Mouse (Mus musculus) myocyte (in vitro differentiated cells): Measurements from ENCODE around the gene Prkn. TPM values are rescaled to one million over a fixed set of nuclear protein-coding genes. Genes with fewer than 3 reads are reported as not detected.

Experiments used
- H3K27me3 ChIP-seq: one replicate; pipeline ENCODE4 v1.6.1; 2011; ENCODE audit not compliant: control insufficient read depth, insufficient read depth, insufficient read length
- H3K36me3 ChIP-seq: one replicate; pipeline ENCODE4 v1.6.1; 2011; ENCODE audit not compliant: control insufficient read depth, insufficient read depth
- H3K4me2 ChIP-seq: one replicate; pipeline ENCODE4 v1.6.1; 2011; ENCODE audit warnings: low read depth, control low read depth
- H3K4me3 ChIP-seq: one replicate; pipeline ENCODE4 v1.5.1; 2011; ENCODE audit warnings: mild to moderate bottlenecking, control low read depth, moderate library complexity
- H3K79me2 ChIP-seq: one replicate; pipeline ENCODE4 v1.6.1; 2011; ENCODE audit not compliant: control insufficient read depth, insufficient read depth
- H3ac ChIP-seq: one replicate; pipeline ENCODE4 v1.6.1; 2011; ENCODE audit not compliant: control insufficient read depth, insufficient read length
- CEBPB ChIP-seq: IDR thresholded peaks from 2 replicates; pipeline ENCODE4 v1.6.1; 2011; ENCODE audit warnings: mild to moderate bottlenecking, moderate library complexity; ENCODE audit not compliant: poor library complexity, insufficient read depth, severe bottlenecking
- E2F4 ChIP-seq: IDR thresholded peaks from one replicate; pipeline ENCODE4 v1.6.1; 2011; ENCODE audit warnings: mild to moderate bottlenecking, control low read depth, moderate library complexity; ENCODE audit not compliant: insufficient read depth
- MAX ChIP-seq: IDR thresholded peaks from one replicate; pipeline ENCODE4 v1.6.1; 2011; ENCODE audit warnings: low read depth, mild to moderate bottlenecking, control low read depth
- MYOD1 ChIP-seq, 3 experiments: IDR thresholded peaks; one replicate each; pipeline ENCODE4 v1.6.1; 2011; ENCODE audit warnings: control low read depth in 2 of 3, low read depth in 2 of 3, mild to moderate bottlenecking in 2 of 3, moderate library complexity in 1 of 3; ENCODE audit not compliant: insufficient read length in 2 of 3, control insufficient read depth in 1 of 3
- MYOG ChIP-seq, 3 experiments: IDR thresholded peaks; one replicate each; pipeline ENCODE4 v1.6.1; 2011; ENCODE audit warnings: control low read depth in 2 of 3, low read depth in 2 of 3, mild to moderate bottlenecking in 2 of 3; ENCODE audit not compliant: insufficient read length in 2 of 3, control insufficient read depth in 1 of 3, insufficient read depth in 1 of 3
- POLR2A ChIP-seq: IDR thresholded peaks from one replicate; pipeline ENCODE4 v1.6.1; 2011; ENCODE audit warnings: low read depth, mild to moderate bottlenecking, control low read depth, moderate library complexity; ENCODE audit not compliant: insufficient read length
- POLR2AphosphoS2 ChIP-seq: IDR thresholded peaks from one replicate; pipeline ENCODE4 v1.6.1; 2011; ENCODE audit warnings: low read depth, control low read depth; ENCODE audit not compliant: insufficient read length
- REST ChIP-seq: IDR thresholded peaks from one replicate; pipeline ENCODE4 v1.6.1; 2011; ENCODE audit warnings: mild to moderate bottlenecking, control low read depth, moderate library complexity; ENCODE audit not compliant: insufficient read depth, insufficient read length
- SRF ChIP-seq: IDR thresholded peaks from one replicate; pipeline ENCODE4 v1.6.1; 2011; ENCODE audit warnings: low read depth; ENCODE audit not compliant: control insufficient read depth, insufficient read length
- TCF12 ChIP-seq: IDR thresholded peaks from one replicate; pipeline ENCODE4 v1.6.1; 2011; ENCODE audit warnings: mild to moderate bottlenecking, control low read depth; ENCODE audit not compliant: poor library complexity, insufficient read depth, severe bottlenecking
- TCF3 ChIP-seq: IDR thresholded peaks from one replicate; pipeline ENCODE4 v1.6.1; 2011; ENCODE audit warnings: low read depth, control low read depth; ENCODE audit not compliant: insufficient read length
- USF1 ChIP-seq: IDR thresholded peaks from one replicate; pipeline ENCODE4 v1.6.1; 2011; ENCODE audit warnings: low read depth, mild to moderate bottlenecking, control low read depth, moderate library complexity
- polyA plus RNA-seq: library from polyadenylated mRNA; unstranded; fragments of >200 nt; fragmentation: generic; extraction: Trizol; gene quantifications from one replicate; pipeline ENCODE4 v1.2.1, GENCODE M21; 2012; ENCODE audit warnings: missing spikeins

Gene Prkn
- polyA plus RNA-seq, 1 experiment, result 0.26 TPM

DNA sequence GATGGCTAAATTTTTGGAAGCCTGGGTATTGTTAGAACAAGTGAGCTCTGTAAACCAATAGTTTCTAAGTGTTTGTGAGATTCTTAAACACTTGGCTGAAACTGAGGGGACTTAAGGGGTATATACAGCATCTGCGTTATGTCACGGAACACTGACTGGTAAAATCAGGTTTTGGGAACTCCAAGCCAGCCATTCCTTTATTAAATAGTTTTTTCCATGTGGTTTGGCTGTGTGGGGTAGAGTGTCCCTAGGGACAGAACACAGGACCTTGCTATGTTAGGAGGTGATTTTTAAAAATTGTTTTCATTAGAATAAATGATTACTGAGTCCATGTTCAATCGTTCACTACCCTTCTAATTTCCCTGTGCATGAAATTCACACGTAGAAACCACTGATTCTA lies 190.8 kb downstream of the Prkn start:
- Histone ChIP-seq H3K4me3 (no peak overlapping the region), H3ac (no peak overlapping the region), H3K4me2 (no peak overlapping the region), H3K36me3 (no peaks in the 10 kb centered on the region), H3K27me3 (no peaks in the 10 kb centered on the region), H3K79me2 (no peaks in the 10 kb centered on the region)
- TF ChIP-seq MYOD1 (IDR thresholded peaks at IDR 0.05; ENCODE audit: control insufficient read depth in 1 of 3, insufficient read length in 2 of 3, low read depth in 2 of 3) (no peak), TCF12 (no peak), E2F4 (no peak), MAX (no peak), TCF3 (no peak), USF1 (no peak), SRF (no peak), REST (no peak)

DNA sequence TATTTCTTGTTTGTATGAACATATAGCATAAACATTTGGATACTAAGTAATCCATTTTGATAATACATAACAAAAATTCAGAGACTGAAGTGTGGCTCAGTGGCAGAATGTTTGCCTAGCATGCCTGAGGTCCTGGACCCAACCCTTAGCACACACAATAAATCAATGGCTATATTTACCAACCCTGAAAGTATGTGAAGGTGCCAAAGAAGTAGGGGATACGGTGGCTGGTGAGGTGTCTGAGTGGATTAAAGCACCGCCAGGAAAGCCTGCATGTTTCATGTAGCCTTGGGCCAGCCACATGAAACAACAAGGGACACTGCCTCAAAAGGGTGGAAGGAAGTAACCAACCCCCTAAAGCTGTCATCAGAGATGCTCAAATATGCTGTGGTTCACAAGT lies 192.2 kb downstream of the Prkn start:
- Histone ChIP-seq H3K36me3 (no peaks in the 10 kb centered on the region), H3K79me2 (no peaks in the 10 kb centered on the region)
- no peak for TF ChIP-seq REST
- no peak for TF ChIP-seq MYOG (IDR thresholded peaks at IDR 0.05; ENCODE audit: control insufficient read depth in 1 of 3, insufficient read depth in 1 of 3, insufficient read length in 2 of 3, low read depth in 2 of 3)
- no peak for TF ChIP-seq POLR2A
- TF ChIP-seq CEBPB, result no peak
- TF ChIP-seq TCF3, result no peak
- TF ChIP-seq USF1, result no peak
- no peak for TF ChIP-seq POLR2AphosphoS2
- TF ChIP-seq MYOD1 (IDR thresholded peaks at IDR 0.05; ENCODE audit: control insufficient read depth in 1 of 3, insufficient read length in 2 of 3, low read depth in 2 of 3), result no peak
- no peak for TF ChIP-seq MAX
- TF ChIP-seq SRF, result no peak
- no peak for TF ChIP-seq E2F4
- no peak for TF ChIP-seq TCF12

DNA sequence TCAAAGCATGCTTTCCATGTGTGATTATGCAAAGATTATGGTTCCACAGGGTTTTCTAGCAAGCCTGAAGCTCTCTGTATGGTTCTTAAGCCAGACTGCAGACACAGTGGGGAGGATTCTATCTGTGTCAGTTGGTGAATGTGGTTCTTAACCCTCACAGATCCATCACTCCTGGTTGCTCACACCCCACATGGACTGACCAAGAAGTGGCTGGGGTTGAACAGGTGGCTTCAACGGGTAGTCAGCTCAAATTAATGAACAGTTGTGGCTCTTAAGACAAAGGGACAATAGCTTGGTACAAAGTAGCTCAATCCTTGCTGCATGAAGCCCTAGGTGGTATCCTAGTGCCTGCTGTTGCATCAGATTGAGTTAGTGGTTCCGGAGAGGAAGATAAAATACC lies 193.4 kb downstream of the Prkn start:
- TF ChIP-seq MAX, result no peak
- no peak for TF ChIP-seq POLR2A
- no peak overlapping the region for H3K4me3 ChIP-seq
- no peaks in the 10 kb centered on the region for H3K79me2 ChIP-seq
- no peaks in the 10 kb centered on the region for H3K36me3 ChIP-seq
- H3K27me3 ChIP-seq, result no peaks in the 10 kb centered on the region
- H3ac ChIP-seq, result no peak overlapping the region
- H3K4me2 ChIP-seq, result no peak overlapping the region

More for the DNA sequence above, 192.2 kb downstream of the Prkn start:
- Histone ChIP-seq H3ac (no peak overlapping the region), H3K4me2 (no peak overlapping the region), H3K4me3 (no peak overlapping the region), H3K27me3 (no peaks in the 10 kb centered on the region)

DNA sequence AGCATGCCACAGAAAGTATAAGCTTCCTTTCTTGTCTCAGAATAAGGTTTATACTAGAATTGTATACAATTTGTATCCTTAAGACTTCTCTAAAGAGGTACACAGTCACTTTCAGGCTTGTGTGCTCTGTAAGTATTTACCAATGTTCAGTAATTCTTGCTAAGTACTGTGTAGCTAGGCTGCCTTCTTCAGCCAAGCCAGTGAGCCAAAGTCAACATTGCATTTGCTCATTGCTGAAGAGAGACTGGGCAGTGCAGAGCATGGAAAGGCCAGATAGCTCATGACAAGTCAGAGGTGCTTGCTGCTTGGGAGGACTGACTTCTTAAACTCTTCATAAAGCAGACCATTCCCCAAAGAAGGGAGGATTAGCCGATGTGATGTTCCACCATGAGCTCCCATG lies 198.1 kb downstream of the Prkn start:
- no peak overlapping the region for H3K4me2 ChIP-seq
- H3K36me3 ChIP-seq, result no peaks in the 10 kb centered on the region
- no peak overlapping the region for H3K4me3 ChIP-seq
- TF ChIP-seq MYOD1 (IDR thresholded peaks at IDR 0.05; ENCODE audit: control insufficient read depth in 1 of 3, insufficient read length in 2 of 3, low read depth in 2 of 3) (no peak), POLR2AphosphoS2 (no peak), MAX (no peak), E2F4 (no peak), MYOG (IDR thresholded peaks at IDR 0.05; ENCODE audit: control insufficient read depth in 1 of 3, insufficient read depth in 1 of 3, insufficient read length in 2 of 3, low read depth in 2 of 3) (no peak), USF1 (no peak), SRF (no peak), REST (no peak), TCF3 (no peak), CEBPB (no peak), TCF12 (no peak), POLR2A (no peak)
- no peaks in the 10 kb centered on the region for H3K79me2 ChIP-seq
- no peak overlapping the region for H3ac ChIP-seq
- no peaks in the 10 kb centered on the region for H3K27me3 ChIP-seq

DNA sequence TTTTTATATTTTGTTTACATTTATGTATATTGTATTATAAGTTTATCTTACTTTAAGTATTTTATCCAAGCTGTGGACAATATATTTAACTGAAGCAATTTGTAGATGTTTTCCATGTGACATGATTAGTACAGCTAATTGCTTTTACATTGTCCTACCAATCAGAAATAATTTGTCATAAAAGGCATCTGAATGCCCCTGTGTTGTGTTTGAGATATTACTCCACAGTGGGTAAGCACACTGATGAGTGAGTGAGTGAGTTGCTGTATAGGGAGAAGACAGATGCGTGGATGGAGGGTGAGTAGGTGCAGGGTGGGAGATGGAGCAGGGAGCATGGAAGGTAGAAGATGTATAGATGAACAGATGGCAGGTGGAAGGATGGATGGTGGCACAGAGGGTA lies 218.8 kb downstream of the Prkn start:
- no peak overlapping the region for H3K4me3 ChIP-seq
- no peak overlapping the region for H3K4me2 ChIP-seq
- no peaks in the 10 kb centered on the region for H3K27me3 ChIP-seq
- H3K79me2 ChIP-seq, result no peaks in the 10 kb centered on the region
- TF ChIP-seq USF1 (no peak), POLR2A (no peak), MYOD1 (IDR thresholded peaks at IDR 0.05; ENCODE audit: control insufficient read depth in 1 of 3, insufficient read length in 2 of 3, low read depth in 2 of 3) (no peak), E2F4 (no peak), POLR2AphosphoS2 (no peak), REST (no peak), TCF3 (no peak), TCF12 (no peak)
- no peak overlapping the region for H3ac ChIP-seq
- H3K36me3 ChIP-seq, result no peaks in the 10 kb centered on the region
